Mouse (Mus musculus): ENCODE data around the gene Ubxn4.
"Not testable (repeated sequence)": the region's sequence is repeated elsewhere in the genome, so short reads cannot be mapped to it uniquely, and the experiment has no call there.

Ubxn4 gene

GRCm38 (mm10) chr1:128314665-128315064 is 70.9 kb downstream of the Ubxn4 start:
- DNase-seq (ENCODE audit: low spot score), result no peak

- DNase-seq (ENCODE audit: low spot score), result not testable (repeated sequence)
Measured at GRCm38 (mm10) chr1:128319266-128319665, 75.5 kb downstream of the Ubxn4 start.

GRCm38 (mm10) chr1:128323026-128323643 is 79.4 kb downstream of the Ubxn4 start:
- DNase-seq (ENCODE audit: low spot score), result no peak

GRCm38 (mm10) chr1:128324776-128325175 is 81.0 kb downstream of the Ubxn4 start:
- no peak for DNase-seq (ENCODE audit: low spot score)

GRCm38 (mm10) chr1:128327165-128327564 is 83.4 kb downstream of the Ubxn4 start:
- no peak for DNase-seq (ENCODE audit: low spot score)

- DNase-seq (ENCODE audit: low spot score), result no peak
Measured at GRCm38 (mm10) chr1:128328218-128328617, 84.5 kb downstream of the Ubxn4 start, which contains the start of gene Lct. Lct (minus strand) TSS chr1:128328318.

Measured in embryo, embryonic 10.5 days (tissue).